Mouse (Mus musculus) T-cell, adult 66 days (primary cell): Measurements from ENCODE around the gene Catsperb. TPM values are rescaled to one million over a fixed set of nuclear protein-coding genes. Genes with fewer than 3 reads are reported as not detected.

ENCODE experiments used
- total RNA-seq, 2 experiments: library from RNA; stranded (reverse); gene quantifications; 3 replicates in 1 of 2; 4 replicates in 1 of 2; pipeline ENCODE4 v1.2.4; 2023

Gene Catsperb
- not detected for total RNA-seq

DNA sequence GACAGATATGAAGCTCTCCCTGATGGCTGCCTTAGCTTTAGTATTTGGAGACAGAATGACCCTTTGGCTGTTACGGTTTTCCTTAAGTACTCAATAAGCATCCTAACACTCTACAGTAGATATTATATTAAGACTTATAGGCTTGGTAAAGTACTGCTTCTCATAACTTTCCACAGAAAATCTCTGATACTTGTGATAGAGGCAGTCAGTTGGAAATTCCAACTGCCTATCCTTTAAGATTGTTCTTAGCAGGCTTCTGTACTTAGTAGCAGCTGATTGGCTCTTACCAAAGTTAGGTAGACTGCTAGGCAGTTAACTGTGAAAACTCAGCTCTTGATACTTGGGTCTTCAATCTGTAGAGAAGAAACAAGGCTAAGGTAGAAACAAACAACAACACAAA, at the start of gene Catsperb:
TSS of gene Catsperb (plus strand) at position 301 of the 400 bp plus-strand sequence.

